Mouse (Mus musculus) urinary bladder, postnatal 4 days (tissue): ENCODE data around the gene Acox1.

Source experiments
- DNase-seq, 2 experiments: peaks; one replicate each; pipeline ENCODE4 v3.0.0; 2021 to 2022; ENCODE audit warnings: low spot score in 2 of 2

Gene Acox1

GRCm38 (mm10) chr11:116210696-116211095, 11.9 kb upstream of the Acox1 start:
- no peak for DNase-seq

GRCm38 (mm10) chr11:116209257-116209656, 10.4 kb upstream of the Acox1 start:
- no peak for DNase-seq

GRCm38 (mm10) chr11:116208660-116209059, 9.8 kb upstream of the Acox1 start:
- no peak for DNase-seq

- no peak for DNase-seq
These were observed 7.8 kb upstream of the Acox1 start for GRCm38 (mm10) chr11:116206678-116207077.

GRCm38 (mm10) chr11:116203150-116203549, 4.3 kb upstream of the Acox1 start:
- DNase-seq = no peak

- no peak for DNase-seq
These were observed 2.3 kb upstream of the Acox1 start for GRCm38 (mm10) chr11:116201151-116201550.

- no peak for DNase-seq
These were observed 713 bp downstream of the Acox1 start for GRCm38 (mm10) chr11:116198132-116198531.

- DNase-seq = no peak
These were observed 1.3 kb downstream of the Acox1 start for GRCm38 (mm10) chr11:116197584-116197906.

- no peak for DNase-seq
These were observed 1.8 kb downstream of the Acox1 start for GRCm38 (mm10) chr11:116196866-116197583.

- no peak for DNase-seq
These were observed 2.5 kb downstream of the Acox1 start for GRCm38 (mm10) chr11:116196336-116196735.

GRCm38 (mm10) chr11:116195252-116195651, 3.6 kb downstream of the Acox1 start:
- no peak for DNase-seq

GRCm38 (mm10) chr11:116194619-116195018, 4.2 kb downstream of the Acox1 start:
- DNase-seq = no peak

- no peak for DNase-seq
These were observed 11.5 kb downstream of the Acox1 start for GRCm38 (mm10) chr11:116187226-116187930.

- no peak for DNase-seq
These were observed 12.5 kb downstream of the Acox1 start for GRCm38 (mm10) chr11:116186360-116186759.

- DNase-seq = no peak
These were observed 13.0 kb downstream of the Acox1 start for GRCm38 (mm10) chr11:116185836-116186235.

GRCm38 (mm10) chr11:116178411-116179121, 20.3 kb downstream of the Acox1 start:
- DNase-seq = no peak

GRCm38 (mm10) chr11:116176010-116176409, 22.8 kb downstream of the Acox1 start:
- DNase-seq = no peak

GRCm38 (mm10) chr11:116174775-116175448, 23.9 kb downstream of the Acox1 start:
- no peak for DNase-seq

GRCm38 (mm10) chr11:116171959-116172358, 26.9 kb downstream of the Acox1 start:
- no peak for DNase-seq

- no peak for DNase-seq
These were observed 28.6 kb downstream of the Acox1 start for GRCm38 (mm10) chr11:116170003-116170800.

- DNase-seq = no peak
These were observed 29.6 kb downstream of the Acox1 start for GRCm38 (mm10) chr11:116169214-116169613.
